Mouse (Mus musculus) fibroblast of lung, adult 2 months (primary cell): ENCODE data around the gene Trp53tg5.

Source experiments
- DNase-seq: peaks from one replicate; pipeline ENCODE4 v3.0.0-alpha.2; 2011; ENCODE audit warnings: low read depth

Gene Trp53tg5

DNA sequence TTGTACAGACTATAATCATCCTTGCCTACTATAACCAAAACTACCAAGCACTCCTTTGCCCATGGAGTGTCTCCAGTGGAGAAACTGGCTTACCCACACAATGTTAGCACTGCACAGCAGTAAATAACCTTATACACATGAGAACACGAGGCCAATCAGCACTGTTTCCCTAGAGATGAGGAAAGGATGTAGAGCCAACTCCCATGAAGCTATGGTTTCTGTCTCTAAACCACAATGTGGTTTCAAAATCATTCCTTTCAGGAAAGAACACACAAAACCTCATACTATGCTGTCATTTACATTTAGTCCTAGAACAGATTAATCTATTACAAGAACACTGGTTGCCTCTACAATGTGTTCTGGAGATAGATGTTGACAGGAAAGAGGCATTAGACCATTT, 22.8 kb upstream of the Trp53tg5 start:
- no peak for DNase-seq

GRCm38 (mm10) chr2:164494126-164494525, 20.6 kb upstream of the Trp53tg5 start:
- peak; percentile 46 for DNase-seq

DNA sequence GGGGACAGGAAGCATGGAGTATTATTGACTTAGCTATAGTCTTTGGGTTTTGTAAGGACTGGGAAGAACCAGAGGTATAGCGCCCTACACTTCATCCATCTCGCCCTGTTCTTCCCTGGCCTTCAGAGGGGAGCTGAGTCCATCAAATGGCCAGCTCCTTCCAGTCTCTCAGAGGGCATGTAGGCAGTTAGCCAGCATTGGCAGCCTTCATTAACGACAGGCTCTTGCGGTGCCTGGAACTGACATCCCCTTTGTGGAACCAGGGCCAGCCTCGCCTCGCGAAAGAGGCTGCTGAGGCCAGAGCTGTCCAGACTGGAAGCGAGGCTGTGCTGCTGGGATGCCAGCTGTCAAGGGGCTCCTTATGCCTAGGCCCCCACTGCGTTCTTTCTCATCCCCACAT, 14.3 kb upstream of the Trp53tg5 start:
- DNase-seq = no peak

GRCm38 (mm10) chr2:164487115-164487527, 13.6 kb upstream of the Trp53tg5 start:
- DNase-seq = no peak

DNA sequence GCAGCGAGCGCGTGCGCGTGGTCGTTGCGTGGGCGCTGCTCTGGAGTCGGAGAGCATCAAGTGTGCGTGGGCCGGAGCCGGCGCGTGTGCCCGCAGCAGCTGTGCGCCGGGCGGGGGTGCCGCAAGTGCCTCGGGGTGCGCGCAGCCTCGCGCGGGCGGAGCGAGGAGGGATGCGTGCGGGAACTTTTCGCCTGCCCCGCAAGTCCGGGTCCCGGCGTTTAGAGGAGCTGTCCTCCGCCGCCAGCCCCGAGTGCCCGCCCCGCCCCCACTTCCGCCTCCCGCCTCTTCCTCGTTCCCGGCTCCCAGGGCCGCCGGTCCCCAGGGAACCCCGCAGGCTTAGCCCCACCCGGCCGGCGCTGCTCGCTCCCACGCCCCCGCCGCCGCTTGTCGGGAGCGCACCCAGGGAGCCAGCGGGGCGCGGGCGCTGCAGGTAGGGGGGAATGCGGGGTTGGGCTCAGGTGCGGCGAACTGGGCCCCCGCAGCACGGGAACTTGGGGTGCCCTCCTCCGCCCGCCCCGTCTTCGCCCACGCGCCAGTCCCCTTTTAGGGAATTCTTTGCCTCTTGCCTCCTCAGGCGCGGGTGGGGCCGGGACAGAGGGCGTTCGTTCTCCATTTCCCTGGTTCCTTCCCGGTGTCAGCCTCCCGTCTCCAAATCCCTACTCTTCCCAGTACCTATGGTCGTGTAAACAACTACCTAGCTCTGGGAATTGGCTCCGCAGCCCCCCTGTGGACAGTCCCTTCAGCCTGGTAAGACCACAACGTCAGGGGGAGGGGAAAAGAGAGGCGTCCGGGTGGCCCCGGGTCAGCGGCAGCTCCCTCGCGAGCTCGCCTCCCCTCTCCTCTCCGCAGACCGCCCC, 13.0 kb upstream of the Trp53tg5 start:
- DNase-seq = no peak

GRCm38 (mm10) chr2:164485681-164486257, 12.2 kb upstream of the Trp53tg5 start, which contains the start of gene Dbndd2:
Gene Dbndd2 (plus strand): TSS chr2:164486106.
- no peak for DNase-seq

DNA sequence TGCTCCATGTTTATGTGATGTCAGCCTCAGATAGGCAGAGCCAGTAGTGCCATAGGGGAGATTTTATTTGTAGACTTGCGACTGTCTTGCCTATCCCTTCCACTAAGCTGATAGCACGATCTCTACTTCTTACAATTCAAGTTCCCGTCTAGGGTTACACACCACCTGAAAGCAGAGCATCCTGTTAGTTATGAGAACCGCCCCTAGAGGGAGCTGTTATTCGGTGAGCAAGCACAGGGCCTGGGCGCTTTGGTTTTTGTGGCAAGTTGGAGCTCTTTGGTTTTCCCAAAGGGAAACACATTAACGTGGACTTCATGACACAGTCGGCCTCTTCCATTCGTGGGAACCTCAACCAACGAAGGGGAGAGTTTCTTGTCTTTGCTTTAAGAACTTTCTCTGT, 3.3 kb downstream of the Trp53tg5 start:
- DNase-seq = no peak

GRCm38 (mm10) chr2:164466787-164467186, 6.7 kb downstream of the Trp53tg5 start:
- no peak for DNase-seq

DNA sequence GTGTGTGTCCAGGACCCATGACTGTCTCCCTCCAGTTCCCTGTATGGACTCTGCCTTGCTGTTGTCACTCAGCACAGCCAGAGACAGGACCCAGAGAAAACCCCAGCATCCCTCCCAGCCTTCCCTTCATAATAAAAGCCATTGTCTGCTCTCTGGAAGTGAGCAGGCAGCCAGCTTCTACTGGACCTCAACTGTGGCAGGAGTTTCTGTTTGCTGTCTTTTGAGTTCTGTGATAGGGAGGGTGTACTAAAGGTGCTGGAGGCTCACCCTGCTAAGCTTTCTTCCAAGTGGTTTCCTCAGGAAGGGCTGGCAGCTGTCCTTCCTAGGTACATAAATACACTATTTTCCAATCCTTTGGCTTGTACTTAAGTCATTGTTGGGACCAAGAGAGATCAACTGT, 8.4 kb downstream of the Trp53tg5 start:
- no peak for DNase-seq

- DNase-seq = peak; percentile 92
Measured at GRCm38 (mm10) chr2:164460745-164461551, 12.6 kb downstream of the Trp53tg5 start, which contains the start of gene Gm20458. Gene Gm20458 (plus strand): TSS chr2:164460967.

DNA sequence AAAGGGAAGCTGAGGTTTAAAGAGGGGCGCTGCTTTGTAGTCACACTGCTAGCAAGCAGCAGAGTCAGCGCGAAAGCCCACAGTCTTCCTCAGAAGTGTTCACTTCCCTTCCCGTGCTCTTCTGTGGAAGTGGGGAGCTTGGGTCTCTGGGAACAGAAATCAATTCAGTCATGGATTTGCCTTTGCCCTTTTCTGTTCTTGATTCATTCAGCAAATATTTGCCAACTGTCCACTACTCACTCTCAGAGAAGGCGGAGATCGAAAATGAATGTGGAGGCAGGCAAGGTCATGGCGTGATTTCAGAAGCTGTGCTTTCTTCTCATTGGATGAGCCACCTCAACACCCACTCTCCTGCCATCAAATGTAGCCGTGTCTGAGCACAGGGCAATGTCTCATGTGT, 15.0 kb downstream of the Trp53tg5 start:
- DNase-seq = no peak

DNA sequence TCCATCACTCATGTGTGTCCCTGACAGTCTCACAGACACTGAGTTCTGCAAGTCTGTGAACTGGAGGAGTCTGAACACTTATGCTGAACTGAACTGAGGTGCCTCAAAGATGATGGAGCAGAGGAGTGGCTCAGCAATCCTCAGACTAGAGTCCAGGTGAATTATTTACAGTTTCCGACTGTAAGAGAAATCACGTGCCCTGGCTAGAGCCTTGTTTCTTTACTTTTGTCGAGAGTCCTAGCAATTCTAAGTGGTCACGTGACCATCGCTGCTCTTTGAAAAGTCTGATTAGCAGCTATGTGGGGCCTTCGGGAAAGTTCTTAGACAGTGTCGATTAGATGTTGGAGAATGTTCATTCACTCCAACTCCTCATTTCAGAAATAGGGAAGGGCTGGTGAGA, 15.6 kb downstream of the Trp53tg5 start:
- no peak for DNase-seq

DNA sequence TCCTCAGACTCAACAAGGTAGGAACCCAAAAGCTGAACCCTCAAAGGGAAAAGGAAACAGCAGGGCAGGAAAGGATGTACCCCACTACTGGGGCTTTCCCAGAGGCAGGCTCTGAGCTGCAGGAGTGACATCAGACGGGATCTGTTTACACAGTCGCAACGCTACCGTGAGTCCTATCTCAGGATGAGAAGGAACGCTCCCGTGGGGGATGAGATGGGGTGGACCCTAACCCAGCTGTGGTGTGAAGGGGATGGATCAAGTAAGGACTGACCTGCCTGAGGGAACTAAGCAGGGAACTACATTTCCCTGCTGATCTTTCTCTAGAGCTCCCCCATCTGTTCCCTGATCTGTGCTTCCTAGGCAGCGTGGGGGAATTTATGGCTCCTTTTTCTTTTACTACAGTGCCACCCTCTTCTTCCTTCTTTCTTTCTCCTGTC, 16.6 kb downstream of the Trp53tg5 start, which contains the start of gene Sys1:
Gene Sys1 (plus strand): TSS at position 101 of the 437 bp plus-strand sequence.
- no peak for DNase-seq

DNA sequence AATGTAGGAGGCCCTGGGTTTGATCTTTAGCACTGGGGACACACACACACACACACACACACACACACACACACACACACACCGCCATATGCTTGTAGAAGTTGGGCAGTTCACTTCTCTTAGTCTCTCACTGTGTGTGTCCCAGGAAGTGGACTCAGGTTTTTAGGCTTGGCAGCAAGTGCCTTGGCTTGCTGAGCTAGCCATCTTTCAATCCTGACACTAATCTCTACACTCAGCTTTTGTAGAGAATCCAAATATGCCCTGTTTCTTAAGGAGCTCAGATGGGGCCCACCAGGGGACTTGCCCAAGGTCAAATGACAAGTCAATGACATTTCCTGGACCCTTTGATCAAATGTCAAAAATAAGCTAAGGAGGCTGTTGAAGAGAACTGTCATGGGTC, 17.1 kb downstream of the Trp53tg5 start:
- no peak for DNase-seq

GRCm38 (mm10) chr2:164455421-164456190, 17.9 kb downstream of the Trp53tg5 start:
- no peak for DNase-seq

- DNase-seq = peak; percentile 88
Measured at GRCm38 (mm10) chr2:164454846-164455245, 18.7 kb downstream of the Trp53tg5 start.

DNA sequence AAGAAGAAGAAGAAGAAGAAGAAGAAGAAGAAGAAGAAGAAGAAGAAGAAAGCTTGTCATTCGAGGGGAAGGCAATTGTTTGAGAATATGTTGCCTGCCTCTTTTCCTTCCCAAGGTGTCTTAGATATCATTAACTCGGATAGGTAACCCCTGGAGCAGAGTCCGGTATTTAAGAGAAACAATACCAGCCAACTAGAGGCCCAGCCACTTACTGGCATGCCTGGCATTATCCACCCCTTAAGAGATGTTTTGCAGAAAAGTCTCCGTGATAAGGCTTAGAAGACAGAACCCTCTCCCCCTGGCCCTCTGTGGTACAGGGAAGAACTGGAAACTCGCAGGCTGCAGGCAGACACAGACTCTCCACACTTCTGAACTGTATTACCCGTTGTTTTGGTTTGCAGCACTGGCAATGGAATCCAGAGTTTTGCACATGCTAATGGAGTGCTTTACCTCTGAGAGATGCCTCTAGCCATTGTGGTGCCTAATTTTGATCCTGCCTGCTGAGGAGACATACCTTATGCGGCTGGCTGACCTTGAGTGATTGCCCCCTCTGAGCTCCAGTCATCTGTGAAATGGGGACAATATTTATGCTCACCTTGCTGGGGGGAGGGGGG, 19.5 kb downstream of the Trp53tg5 start:
- DNase-seq = no peak

- no peak for DNase-seq
Measured at GRCm38 (mm10) chr2:164453047-164453757, 20.3 kb downstream of the Trp53tg5 start.

DNA sequence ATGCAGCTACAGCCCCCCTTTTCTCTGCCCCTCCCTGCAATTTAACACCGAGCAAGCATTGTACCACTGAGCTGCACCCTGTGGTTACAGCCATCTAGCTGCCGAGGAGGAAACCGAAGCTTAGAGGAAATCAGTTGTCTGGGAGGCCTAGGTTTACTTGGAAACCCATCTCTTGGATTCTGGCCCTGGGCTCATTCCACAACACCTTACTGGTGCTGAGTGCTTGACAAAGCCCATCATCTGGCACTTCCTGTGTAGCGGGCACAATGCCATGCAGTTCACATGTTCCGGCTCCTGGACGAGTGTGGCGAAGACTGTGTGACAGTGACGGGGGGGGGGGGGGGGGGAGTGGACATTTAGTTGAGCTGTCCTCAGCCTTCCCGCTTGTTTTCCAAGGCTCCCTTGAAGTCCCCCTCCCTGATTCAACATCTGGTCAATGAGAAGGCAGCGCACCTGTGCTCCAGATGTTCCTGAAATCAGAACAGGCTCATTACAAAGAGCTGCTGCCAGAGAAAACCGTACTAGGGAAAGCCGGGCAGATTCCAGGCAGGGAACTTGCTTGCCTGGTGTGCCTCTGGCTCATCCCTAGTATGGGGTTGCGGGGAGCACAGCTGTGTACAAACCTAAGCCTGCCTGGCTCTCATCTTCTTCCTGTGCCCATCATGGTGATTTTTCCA, 21.4 kb downstream of the Trp53tg5 start:
- no peak for DNase-seq
